Mouse (Mus musculus) hindbrain, embryonic 10.5 days (tissue): ENCODE data around the gene Wscd2. TPM values are rescaled to one million over a fixed set of nuclear protein-coding genes. Genes with fewer than 3 reads are reported as not detected.

ENCODE experiments used
- DNase-seq: peaks from one replicate; pipeline ENCODE4 v3.0.0-alpha.2; 2017; ENCODE audit warnings: low spot score
- H3K27ac ChIP-seq: fragments of 300-500 bp; sonication (generic); 2 replicates; pipeline ENCODE4 v1.5.1; 2016; ENCODE audit warnings: mild to moderate bottlenecking, moderate library complexity
- H3K27me3 ChIP-seq: fragments of 300-500 bp; sonication (generic); 2 replicates; pipeline ENCODE4 v1.6.1; 2016; ENCODE audit warnings: mild to moderate bottlenecking; ENCODE audit not compliant: poor library complexity, insufficient read depth, severe bottlenecking
- H3K36me3 ChIP-seq: fragments of 300-500 bp; sonication (generic); 2 replicates; pipeline ENCODE4 v1.6.1; 2016; ENCODE audit warnings: mild to moderate bottlenecking, moderate library complexity
- H3K4me1 ChIP-seq: fragments of 300-500 bp; sonication (generic); replicated peaks from 2 replicates; pipeline ENCODE4 v1.6.1; 2016; ENCODE audit warnings: mild to moderate bottlenecking
- H3K4me3 ChIP-seq: fragments of 300-500 bp; sonication (generic); 2 replicates; pipeline ENCODE4 v1.5.1; 2016; ENCODE audit warnings: mild to moderate bottlenecking, moderate library complexity
- H3K9me3 ChIP-seq: fragments of 300-500 bp; sonication (generic); 2 replicates; pipeline ENCODE4 v1.6.1; 2016; ENCODE audit warnings: mild to moderate bottlenecking, moderate library complexity
- WGBS: fragments of 180-500 bp; shearing (Covaris S2); methylation state at CpG from one replicate; pipeline ENCODE4 v1.1.7; 2016; 5-methylcytosine and 5-hydroxymethylcytosine counted together
- polyA plus RNA-seq: library from polyadenylated mRNA; unstranded; fragments of >200 nt; fragmentation: Nextera tagmentation; extraction: Ambion mirVana; gene quantifications from 2 replicates; pipeline ENCODE4 v1.2.1, GENCODE M21; 2016

Wscd2 gene
- polyA plus RNA-seq, 1 experiment from 2014 or later, result 14.5 TPM

DNA sequence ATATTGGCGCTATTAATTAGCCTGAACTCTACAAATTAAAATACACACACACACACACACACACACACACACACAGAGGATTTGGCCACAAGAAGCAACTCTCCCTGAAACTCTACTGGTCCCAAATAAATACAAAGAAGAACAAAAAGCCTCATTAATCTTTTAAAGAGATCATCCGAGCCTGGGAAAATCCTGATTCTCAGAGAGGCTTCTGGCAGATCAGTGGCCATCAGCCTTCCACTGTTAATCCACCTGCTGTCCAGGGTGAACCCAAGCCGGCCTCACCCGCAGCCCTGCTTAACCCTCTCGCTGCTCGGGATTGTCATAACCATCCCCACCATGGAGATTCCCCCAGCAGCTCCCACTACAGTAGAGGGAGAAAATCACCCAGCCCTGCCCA is 23.6 kb upstream of the Wscd2 start:
- Histone ChIP-seq H3K9me3 (no peaks in the 10 kb centered on the region), H3K36me3 (no peaks in the 10 kb centered on the region), H3K27me3 (peaks cover 22% of the 10 kb centered on the region), H3K4me3 (no peak overlapping the region), H3K4me1 (peaks cover 62% of the 10 kb centered on the region), H3K27ac (peak overlapping the region; percentile 70)
- 63% methylated on average over 6 of the region's 6 CpGs for WGBS
- no peak for DNase-seq

DNA sequence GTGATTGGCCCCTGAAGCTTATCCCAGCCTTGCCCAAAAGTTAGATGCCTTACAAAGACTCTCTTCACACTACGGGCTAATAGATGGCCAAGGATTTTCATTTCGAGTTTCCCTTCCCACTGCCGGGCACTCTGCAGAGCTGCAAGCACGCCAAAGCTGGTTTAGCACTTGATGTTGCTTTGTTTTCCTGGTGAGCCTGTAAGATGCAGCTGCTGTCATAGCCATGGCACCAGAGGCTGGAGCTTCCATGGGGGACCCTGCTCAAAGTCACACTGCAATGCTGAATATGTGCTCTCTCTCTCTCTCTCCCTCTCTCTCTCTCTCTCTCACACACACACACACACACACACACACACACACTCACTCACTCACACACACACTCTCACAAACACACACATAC is 23.1 kb upstream of the Wscd2 start:
- Histone ChIP-seq H3K27me3 (peaks cover 17% of the 10 kb centered on the region), H3K27ac (peak overlapping the region; percentile 70), H3K36me3 (no peaks in the 10 kb centered on the region), H3K4me1 (peaks cover 57% of the 10 kb centered on the region), H3K9me3 (no peaks in the 10 kb centered on the region), H3K4me3 (no peak overlapping the region)
- DNase-seq, result no peak
- 39% methylated on average over 4 of the region's 4 CpGs for WGBS

DNA sequence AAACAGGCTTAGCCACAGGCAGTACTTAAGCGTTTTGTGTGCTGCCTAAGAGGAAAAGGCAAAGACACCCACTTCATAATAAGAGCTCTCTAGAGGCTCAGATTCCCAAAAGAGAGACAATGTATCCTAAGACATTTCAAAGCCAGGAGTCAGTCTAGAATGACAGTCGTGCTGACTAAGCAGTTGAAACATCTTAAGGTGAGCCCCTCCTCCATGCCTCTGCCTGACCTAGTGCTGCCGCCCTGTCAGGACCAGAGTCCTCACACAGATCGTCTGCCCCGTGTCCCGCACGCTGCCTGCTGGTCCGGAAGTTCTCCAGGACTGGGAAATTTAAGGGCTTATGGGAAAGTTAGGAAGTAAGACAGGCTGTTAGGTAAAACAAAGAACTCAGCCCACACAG is 22.4 kb upstream of the Wscd2 start:
- DNase-seq, result no peak
- whole genome bisulfite sequencing, result 3% methylated on average over 8 of the region's 8 CpGs
- Histone ChIP-seq H3K36me3 (no peaks in the 10 kb centered on the region), H3K4me3 (peak overlapping the region; percentile 2; the same call in 1 of the 2 replicates), H3K9me3 (no peaks in the 10 kb centered on the region), H3K27ac (peak overlapping the region; percentile 70), H3K27me3 (peaks cover 10% of the 10 kb centered on the region), H3K4me1 (peaks cover 57% of the 10 kb centered on the region)

DNA sequence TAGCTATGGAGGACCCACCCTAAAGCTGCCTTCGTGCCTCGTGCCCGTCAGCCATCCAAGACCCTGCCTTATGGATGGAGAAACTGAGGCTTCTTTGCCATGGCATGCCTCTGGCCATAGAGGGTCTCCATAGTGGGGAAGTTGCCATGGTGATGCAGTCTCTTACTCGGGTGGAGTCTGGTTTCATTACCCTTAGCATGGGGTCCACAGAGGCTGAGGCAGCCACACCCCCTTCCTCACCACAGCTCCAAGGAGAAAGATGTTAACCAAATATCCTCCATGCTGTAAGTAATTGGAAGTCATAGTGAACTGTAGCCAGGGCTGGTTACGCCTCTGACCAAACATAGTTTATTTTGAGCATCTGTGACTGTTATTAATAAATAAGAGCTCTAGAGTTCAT is 21.5 kb upstream of the Wscd2 start:
- 0 out of 2 replicates have a peak, but pooled peaks cover 3% of the 10 kb centered on the region for H3K27me3 ChIP-seq
- no peak for DNase-seq
- H3K9me3 ChIP-seq, result no peaks in the 10 kb centered on the region
- peak overlapping the region; percentile 70; the same call in 1 of the 2 replicates for H3K27ac ChIP-seq
- H3K36me3 ChIP-seq, result no peaks in the 10 kb centered on the region
- H3K4me3 ChIP-seq, result no peak overlapping the region
- 61% methylated on average over 5 of the region's 5 CpGs for WGBS
- peaks cover 62% of the 10 kb centered on the region for H3K4me1 ChIP-seq

DNA sequence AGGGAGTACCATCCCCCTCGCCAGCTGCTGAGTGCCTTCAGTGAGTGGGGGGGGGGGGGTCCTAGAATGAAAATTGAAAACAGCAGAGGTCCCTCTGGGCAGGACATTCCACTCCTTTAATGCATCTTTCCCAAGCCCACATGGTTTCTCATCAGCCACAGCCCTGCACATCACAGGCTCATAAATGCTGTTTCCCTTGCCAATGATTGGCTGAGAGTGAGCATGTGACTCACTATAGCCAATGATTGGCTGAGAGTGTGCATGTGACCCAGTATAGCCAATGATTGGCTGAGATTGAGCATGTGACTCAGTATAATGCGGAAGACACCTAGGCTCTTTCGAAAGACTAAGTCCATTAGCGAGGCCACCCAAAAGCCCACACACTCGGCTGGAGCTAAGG is 20.9 kb upstream of the Wscd2 start:
- Histone ChIP-seq H3K27me3 (no peaks in the 10 kb centered on the region), H3K27ac (0 out of 2 replicates have a peak overlapping the region, but pooled peaks have one; percentile 70), H3K4me3 (no peak overlapping the region), H3K9me3 (no peaks in the 10 kb centered on the region), H3K4me1 (peaks cover 61% of the 10 kb centered on the region), H3K36me3 (no peaks in the 10 kb centered on the region)
- WGBS, result 88% methylated on average over 5 of the region's 5 CpGs
- DNase-seq, result no peak

DNA sequence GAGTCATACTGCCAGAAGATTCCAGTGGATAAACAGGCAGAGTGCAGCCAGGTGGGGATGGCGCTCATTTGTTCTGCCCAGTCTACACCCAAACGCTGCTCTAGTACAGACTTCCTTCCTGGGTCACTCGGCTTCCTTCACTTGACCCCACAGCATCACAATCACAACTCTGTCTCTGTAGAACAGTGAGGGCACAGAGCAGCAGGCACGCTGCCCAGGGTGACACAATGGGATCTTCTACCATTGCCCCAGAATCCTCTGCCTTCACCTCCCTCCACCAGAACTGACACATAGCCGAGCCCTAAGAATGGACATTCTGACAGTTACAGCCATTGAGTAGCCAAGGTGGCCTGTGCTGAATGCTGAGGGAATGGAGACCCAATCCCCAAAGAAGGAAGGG is 20.3 kb upstream of the Wscd2 start:
- peaks cover 66% of the 10 kb centered on the region for H3K4me1 ChIP-seq
- no peak overlapping the region for H3K27ac ChIP-seq
- no peaks in the 10 kb centered on the region for H3K36me3 ChIP-seq
- H3K27me3 ChIP-seq, result no peaks in the 10 kb centered on the region
- no peaks in the 10 kb centered on the region for H3K9me3 ChIP-seq
- WGBS, result 90% methylated on average over 5 of the region's 5 CpGs
- no peak overlapping the region for H3K4me3 ChIP-seq
- DNase-seq, result no peak

DNA sequence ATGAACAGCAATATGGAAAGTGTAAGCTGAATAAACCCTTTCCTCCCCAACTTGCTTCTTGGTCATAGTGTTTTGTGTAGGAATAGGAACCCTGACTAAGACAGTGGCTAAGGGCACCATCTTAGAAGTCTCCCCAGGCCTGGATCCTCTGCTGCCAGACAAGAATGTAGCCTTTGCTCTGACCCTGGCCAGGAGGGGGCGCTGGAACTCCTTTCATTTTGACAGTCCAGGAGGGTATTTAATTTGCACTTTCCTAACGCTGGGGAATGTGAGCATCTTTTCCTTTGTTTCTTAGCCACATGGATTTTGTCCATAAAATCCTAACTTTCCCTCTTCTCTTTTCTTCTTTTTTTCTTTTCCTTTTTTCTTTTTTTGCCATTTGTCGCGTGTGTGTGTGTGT is 18.7 kb upstream of the Wscd2 start:
- Histone ChIP-seq H3K27me3 (no peaks in the 10 kb centered on the region), H3K36me3 (no peaks in the 10 kb centered on the region), H3K9me3 (no peaks in the 10 kb centered on the region), H3K27ac (no peak overlapping the region), H3K4me3 (no peak overlapping the region), H3K4me1 (peaks cover 58% of the 10 kb centered on the region)
- peak; percentile 66 for DNase-seq
- 41% methylated on average over 4 of the region's 4 CpGs for WGBS

DNA sequence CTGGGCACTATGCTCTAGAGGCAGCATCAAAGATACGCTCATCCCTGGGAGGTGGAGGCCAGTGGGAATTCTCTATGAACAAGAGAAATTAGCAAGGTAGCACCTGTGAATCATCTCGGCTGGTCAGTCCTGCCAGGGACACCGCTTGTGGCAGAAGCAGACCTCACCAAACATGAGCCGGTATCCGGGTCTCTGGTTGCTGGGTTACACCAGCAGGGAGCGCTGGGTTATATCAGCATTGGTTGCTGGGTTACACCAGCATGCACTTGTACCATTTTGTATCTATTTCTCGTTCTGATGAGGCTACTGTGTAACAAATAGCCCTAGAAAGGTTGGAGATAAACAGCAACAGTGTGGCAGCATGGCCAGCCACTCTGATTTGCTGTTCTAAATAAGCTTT is 17.8 kb upstream of the Wscd2 start:
- peaks cover 58% of the 10 kb centered on the region for H3K4me1 ChIP-seq
- H3K27me3 ChIP-seq, result no peaks in the 10 kb centered on the region
- WGBS, result 55% methylated on average over 7 of the region's 7 CpGs
- H3K27ac ChIP-seq, result no peak overlapping the region
- H3K9me3 ChIP-seq, result no peaks in the 10 kb centered on the region
- no peak for DNase-seq
- H3K36me3 ChIP-seq, result no peaks in the 10 kb centered on the region
- no peak overlapping the region for H3K4me3 ChIP-seq

DNA sequence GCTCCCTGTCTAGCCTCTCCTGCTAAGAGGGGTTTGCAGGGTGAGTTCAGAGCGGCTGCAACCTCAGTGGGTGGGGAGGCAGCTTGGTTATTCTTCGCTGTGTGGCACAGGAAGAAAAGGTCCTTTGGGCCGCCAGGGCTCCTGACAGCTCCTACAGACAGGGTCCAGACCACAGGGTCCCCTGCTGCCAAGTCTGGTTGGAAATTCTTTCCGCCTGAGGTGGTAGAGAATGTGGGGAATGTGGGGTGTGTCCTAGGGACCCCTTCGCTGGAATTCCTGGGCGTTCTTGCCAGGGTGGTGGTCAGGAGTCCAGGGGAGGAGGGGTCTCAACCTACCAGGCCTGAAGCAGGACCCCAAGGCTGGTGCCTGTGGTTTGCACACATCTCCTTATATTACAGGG is 13.3 kb upstream of the Wscd2 start:
- no peaks in the 10 kb centered on the region for H3K36me3 ChIP-seq
- H3K27ac ChIP-seq, result peak overlapping the region; percentile 73
- no peaks in the 10 kb centered on the region for H3K27me3 ChIP-seq
- no peak overlapping the region for H3K4me3 ChIP-seq
- H3K9me3 ChIP-seq, result no peaks in the 10 kb centered on the region
- DNase-seq, result no peak
- peaks cover 59% of the 10 kb centered on the region for H3K4me1 ChIP-seq
- 23% methylated on average over 6 of the region's 6 CpGs for WGBS

DNA sequence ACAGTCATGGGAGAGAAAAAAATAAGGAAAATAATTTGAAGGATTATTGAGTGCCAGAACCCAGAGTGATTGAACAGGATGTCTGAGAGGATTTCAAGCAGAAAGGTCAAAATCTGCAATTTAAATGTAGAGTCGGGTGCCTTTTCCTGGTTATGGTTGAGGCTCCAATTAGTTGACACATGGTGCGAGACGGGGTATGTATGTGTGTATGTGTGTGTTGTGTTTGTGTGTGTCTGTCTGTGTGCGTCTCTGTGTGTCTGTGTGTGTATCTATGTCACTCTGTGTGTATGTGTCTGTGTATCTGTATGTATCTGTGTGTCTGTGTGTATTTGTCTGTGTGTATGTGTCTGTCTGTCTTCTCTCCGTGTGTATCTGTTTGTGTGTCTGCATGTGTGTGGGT is 11.1 kb upstream of the Wscd2 start:
- peaks cover 51% of the 10 kb centered on the region for H3K4me1 ChIP-seq
- DNase-seq, result no peak
- peak overlapping the region; percentile 83 for H3K27ac ChIP-seq
- no peaks in the 10 kb centered on the region for H3K36me3 ChIP-seq
- 62% methylated on average over 5 of the region's 5 CpGs for WGBS
- no peaks in the 10 kb centered on the region for H3K9me3 ChIP-seq
- no peak overlapping the region for H3K4me3 ChIP-seq
- no peaks in the 10 kb centered on the region for H3K27me3 ChIP-seq

DNA sequence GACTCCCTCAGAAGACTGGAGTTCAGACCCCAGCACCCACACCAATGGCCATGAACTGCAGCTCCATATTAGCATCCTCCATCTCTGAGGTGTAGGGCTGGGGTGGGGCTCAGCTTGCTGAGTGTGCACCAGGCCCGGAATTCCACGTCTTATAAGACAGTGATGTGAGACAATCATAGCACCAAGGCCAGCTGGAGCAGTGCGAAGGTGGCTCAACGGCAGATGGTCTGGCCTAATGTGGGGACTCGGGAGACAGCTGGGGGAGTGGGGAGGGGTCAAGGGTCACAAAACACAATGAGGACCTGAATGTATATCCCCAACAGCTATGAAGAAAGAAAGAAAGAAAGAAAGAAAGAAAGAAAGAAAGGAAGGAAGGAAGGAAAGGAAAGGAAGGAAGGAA is 9.7 kb upstream of the Wscd2 start:
- WGBS, result 54% methylated on average over 5 of the region's 5 CpGs
- Histone ChIP-seq H3K4me1 (peaks cover 45% of the 10 kb centered on the region), H3K27me3 (no peaks in the 10 kb centered on the region), H3K27ac (peak overlapping the region; percentile 83), H3K9me3 (no peaks in the 10 kb centered on the region), H3K36me3 (no peaks in the 10 kb centered on the region), H3K4me3 (no peak overlapping the region)
- DNase-seq, result peak; percentile 54

DNA sequence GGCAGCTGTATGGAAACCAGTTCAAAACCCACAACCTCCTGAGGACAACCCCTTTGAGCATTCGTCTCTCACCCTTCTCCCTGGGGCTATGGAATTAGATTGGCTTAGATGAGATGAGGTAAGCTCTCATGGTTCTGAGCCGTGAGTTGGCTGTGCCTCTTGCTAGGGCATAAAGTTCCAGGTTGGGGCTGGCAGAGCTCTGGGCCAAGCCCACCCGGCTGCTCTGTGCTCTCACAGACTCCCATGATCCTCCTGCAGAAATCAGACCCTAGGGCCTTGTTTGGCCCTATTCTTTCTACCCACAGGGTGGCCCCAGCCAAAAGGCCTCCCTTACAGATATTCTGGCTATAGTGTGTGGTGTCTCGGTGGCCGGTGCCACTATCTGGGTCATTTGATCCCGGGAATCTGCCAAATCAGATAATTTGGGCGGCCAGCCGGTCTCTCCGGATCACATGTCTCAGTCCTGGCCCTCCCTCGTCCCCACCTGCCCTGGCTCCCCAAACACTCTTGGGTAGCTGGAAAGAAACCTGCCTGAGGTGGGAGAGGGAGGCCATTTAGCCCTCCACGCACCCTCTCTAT is 4.5 kb upstream of the Wscd2 start:
- Histone ChIP-seq H3K27ac (0 out of 2 replicates have a peak overlapping the region, but pooled peaks have one; percentile 45), H3K9me3 (no peaks in the 10 kb centered on the region), H3K36me3 (no peaks in the 10 kb centered on the region), H3K27me3 (peaks cover 18% of the 10 kb centered on the region), H3K4me1 (peaks cover 28% of the 10 kb centered on the region), H3K4me3 (no peak overlapping the region)
- no peak for DNase-seq
- WGBS, result 77% methylated on average over 11 of the region's 11 CpGs

DNA sequence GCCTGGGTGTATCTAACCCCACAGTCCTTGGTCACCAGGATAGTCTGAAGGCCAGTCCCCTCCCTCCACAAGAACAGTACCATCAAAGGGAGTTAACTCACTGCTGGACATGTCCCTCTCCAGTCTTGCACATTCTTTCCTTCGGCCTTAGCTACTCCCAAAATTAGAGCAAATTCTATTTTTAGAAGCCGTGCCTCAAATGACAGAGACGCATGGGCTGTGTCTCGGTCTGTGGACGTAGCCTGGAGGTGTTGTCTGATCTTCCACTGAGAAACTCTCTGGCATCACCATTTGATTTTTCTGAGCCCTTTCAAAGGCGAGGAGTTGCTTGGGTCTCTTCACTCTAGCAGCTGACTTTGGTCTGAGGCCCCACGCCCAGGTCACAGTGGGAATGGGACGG is 2.3 kb upstream of the Wscd2 start:
- Histone ChIP-seq H3K27me3 (peaks cover 40% of the 10 kb centered on the region), H3K4me1 (peaks cover 44% of the 10 kb centered on the region), H3K27ac (no peak overlapping the region), H3K36me3 (no peaks in the 10 kb centered on the region), H3K4me3 (no peak overlapping the region), H3K9me3 (no peaks in the 10 kb centered on the region)
- 73% methylated on average over 8 of the region's 8 CpGs for WGBS
- DNase-seq, result no peak

DNA sequence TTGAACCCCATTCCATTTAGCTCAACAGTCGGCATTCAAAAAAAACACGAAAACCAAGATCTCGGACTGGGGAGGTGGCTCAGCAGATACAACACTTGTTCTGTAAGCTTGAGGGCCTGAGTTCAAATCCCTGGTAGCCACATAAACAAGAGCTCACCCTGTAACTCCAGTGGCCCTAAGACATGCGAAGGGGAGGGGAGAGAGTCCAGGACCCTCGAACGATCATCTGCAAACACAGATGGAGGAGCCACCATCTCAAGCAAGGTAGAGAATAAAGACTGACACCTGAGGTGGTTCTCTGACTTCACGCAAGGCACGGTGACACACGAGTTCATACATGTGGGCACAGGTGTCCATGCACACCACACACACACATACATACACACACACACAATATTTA is 516 bp upstream of the Wscd2 start:
- Histone ChIP-seq H3K4me3 (no peak overlapping the region), H3K36me3 (no peaks in the 10 kb centered on the region), H3K4me1 (peaks cover 61% of the 10 kb centered on the region), H3K27me3 (peaks cover 41% of the 10 kb centered on the region), H3K27ac (peak overlapping the region; percentile 91; the same call in 1 of the 2 replicates), H3K9me3 (no peaks in the 10 kb centered on the region)
- WGBS, result 92% methylated on average over 9 of the region's 9 CpGs
- no peak for DNase-seq
